9 mouse cellular contexts compared by ENCODE assay signal in genomic region chr13:96544506-96544905, GRCm38 (mm10). TPM values are rescaled to one million over a fixed set of nuclear protein-coding genes. Genes with fewer than 3 reads are reported as not detected.
DNase-seq lines count a peak whose midpoint lies in the region; ATAC-seq and TF ChIP-seq lines count a peak whose summit lies in the region.
"Had no signal": no experiment of that assay in that cellular context is flagged by ENCODE, and none has a peak within 500 bp of the region (broad histone marks: within the 10 kb centered on the region; RNA-seq: fewer than 3 reads in every experiment).

No protein-coding gene starts in this region.

- no peak overlapping the region for H3K27ac ChIP-seq in kidney, postnatal 0 days
- H3K27ac ChIP-seq in ES-E14 (ENCODE audit: insufficient read depth, low read depth, low read length, poor library complexity, severe bottlenecking), result no peak overlapping the region
- H3K27ac ChIP-seq in intestine, postnatal 0 days (ENCODE audit: low read depth, low read length), result no peak overlapping the region

- in situ Hi-C loops in ES-E14 (cut with MboI; ENCODE audit: low sequenced_read_pairs in 2 of 2, unreplicated experiment in 2 of 2), result no loop called here

- H3ac ChIP-seq in C2C12 (ENCODE audit: control insufficient read depth, insufficient read length, low read depth), result no peak overlapping the region

- H3K79me2 ChIP-seq in C2C12 (ENCODE audit: control insufficient read depth, insufficient read depth), result peaks cover 100% of the 10 kb centered on the region

- peak; percentile 64 for TF ChIP-seq CTCF in kidney, postnatal 0 days (IDR thresholded peaks at IDR 0.05; ENCODE audit: low read depth)
- no peak for TF ChIP-seq CTCF in C2C12 (IDR thresholded peaks at IDR 0.05; ENCODE audit: control insufficient read depth, insufficient read depth, insufficient read length)
- TF ChIP-seq CTCF in intestine, postnatal 0 days (IDR thresholded peaks at IDR 0.05; ENCODE audit: low read depth), result peak; percentile 65

- no peak for ATAC-seq in kidney, postnatal 0 days (replicated peaks; ENCODE audit: low FRiP score, low read depth)
- ATAC-seq in intestine, postnatal 0 days, result no peak

- no peaks in the 10 kb centered on the region; the same call in 1 of the 2 replicates for H3K4me1 ChIP-seq in kidney, postnatal 0 days (replicated peaks; ENCODE audit: insufficient read depth, low read length)
- H3K4me1 ChIP-seq in ES-E14 (ENCODE audit: control insufficient read depth in 2 of 2, insufficient read depth in 2 of 2, low read length in 2 of 2, poor library complexity in 1 of 2), result peaks cover 0 to 6% of the 10 kb centered on the region in 2 experiments; a peak in 1 of 4 replicates
- H3K4me1 ChIP-seq in intestine, postnatal 0 days (replicated peaks; ENCODE audit: control insufficient read depth, insufficient read depth, low read length), result peaks cover 4% of the 10 kb centered on the region; the same call in 1 of the 2 replicates

- H3K4me2 ChIP-seq in kidney, postnatal 0 days (ENCODE audit: low read length), result no peak overlapping the region
- H3K4me2 ChIP-seq in intestine, postnatal 0 days (replicated peaks; ENCODE audit: low read depth), result peak overlapping the region; percentile 74

- intact Hi-C loops in left cerebral cortex, postnatal 14 days (cut with DNase I), result loop anchor here (5.0 kb wide), 1 partner anchor 48 kb away; no protein-coding TSS in a partner anchor

- no peak overlapping the region for H3K4me3 ChIP-seq in kidney, postnatal 0 days (replicated peaks; ENCODE audit: low read depth, low read length)
- H3K4me3 ChIP-seq in C2C12 (ENCODE audit: insufficient read depth, poor library complexity, severe bottlenecking) (peak overlapping the region; percentile 76), ES-E14 (ENCODE audit: insufficient read depth in 1 of 2, low read depth in 1 of 2, low read length in 2 of 2, poor library complexity in 1 of 2, severe bottlenecking in 1 of 2) (0 out of 4 replicates have a peak overlapping the region, but pooled peaks of 1 of the 2 experiments have one; percentile 94)
- no peak overlapping the region for H3K4me3 ChIP-seq in intestine, postnatal 0 days (ENCODE audit: low read depth, low read length)

- H3K9me3 ChIP-seq in kidney, postnatal 0 days (replicated peaks; ENCODE audit: low read length), result no peaks in the 10 kb centered on the region
- no peaks in the 10 kb centered on the region for H3K9me3 ChIP-seq in ES-E14 (ENCODE audit: control insufficient read depth, insufficient read depth, low read depth, low read length)
- no peaks in the 10 kb centered on the region for H3K9me3 ChIP-seq in intestine, postnatal 0 days (ENCODE audit: control insufficient read depth)

- H3K9ac ChIP-seq in kidney, postnatal 0 days (ENCODE audit: low read depth, low read length), result no peak overlapping the region
- no peak overlapping the region for H3K9ac ChIP-seq in ES-E14 (ENCODE audit: insufficient read depth, low read depth, low read length, poor library complexity, severe bottlenecking)
- H3K9ac ChIP-seq in intestine, postnatal 0 days (ENCODE audit: low read depth, low read length), result no peak overlapping the region

- DNase-seq in kidney, postnatal 0 days (ENCODE audit: low spot score), result peak; percentile 17
- DNase-seq in kidney, adult 11 months, result no peak
- DNase-seq in ES-E14 (ENCODE audit: low read depth, low spot score), result peak; percentile 16
- no peak for DNase-seq in gastrocnemius, postnatal 10 days
- no peak for DNase-seq in left cerebral cortex, postnatal 14 days (ENCODE audit: low spot score in 2 of 2)
- DNase-seq: adrenal gland, postnatal 25 days; layer of hippocampus, adult 9-11 months had no signal

- no peaks in the 10 kb centered on the region for H3K27me3 ChIP-seq in kidney, postnatal 0 days (ENCODE audit: insufficient read depth, low read length)
- no peaks in the 10 kb centered on the region for H3K27me3 ChIP-seq in C2C12 (ENCODE audit: control insufficient read depth, insufficient read depth, insufficient read length)
- no peaks in the 10 kb centered on the region for H3K27me3 ChIP-seq in intestine, postnatal 0 days (replicated peaks; ENCODE audit: control insufficient read depth, insufficient read depth, low read length)

- H3K36me3 ChIP-seq in kidney, postnatal 0 days (ENCODE audit: insufficient read depth, low read length), result no peaks in the 10 kb centered on the region
- H3K36me3 ChIP-seq in C2C12 (ENCODE audit: control insufficient read depth, insufficient read depth), result peaks cover 4% of the 10 kb centered on the region
- H3K36me3 ChIP-seq in ES-E14 (ENCODE audit: control insufficient read depth, insufficient read depth, low read length, poor library complexity, severe bottlenecking), result no peaks in the 10 kb centered on the region
- H3K36me3 ChIP-seq in intestine, postnatal 0 days (ENCODE audit: control insufficient read depth, insufficient read depth), result no peaks in the 10 kb centered on the region

- peaks cover 79% of the 10 kb centered on the region for H3K79me3 ChIP-seq in C2C12 (ENCODE audit: low read depth)

- WGBS in kidney, postnatal 0 days, result 73% methylated on average over 2 of the region's 2 CpGs
- WGBS in intestine, postnatal 0 days, result 57% methylated on average over 2 of the region's 2 CpGs

TF ChIP-seq in C2C12, 6 proteins besides CTCF, POLR2A, EP300 and RAD21:
- TF ChIP-seq MAX (IDR thresholded peaks at IDR 0.05), result no peak
- no peak for TF ChIP-seq CEBPB (IDR thresholded peaks at IDR 0.05; ENCODE audit: low read depth)
- no peak for TF ChIP-seq MYOG (IDR thresholded peaks at IDR 0.05; ENCODE audit: control insufficient read depth, extremely low read depth, insufficient read length)
- TF ChIP-seq USF1 (IDR thresholded peaks at IDR 0.05; ENCODE audit: low read depth), result no peak
- TF ChIP-seq FOSL1 (IDR thresholded peaks at IDR 0.05; ENCODE audit: insufficient read depth, low read length, poor library complexity, severe bottlenecking), result no peak
- TF ChIP-seq MYOD1 (IDR thresholded peaks at IDR 0.05; ENCODE audit: control insufficient read depth, insufficient read length, low read depth), result no peak

TF ChIP-seq in ES-E14, 5 proteins besides CTCF, POLR2A, EP300 and RAD21:
- TF ChIP-seq CHD2 (IDR thresholded peaks at IDR 0.05; ENCODE audit: low read depth, low read length) (no peak), MAFK (IDR thresholded peaks at IDR 0.05; ENCODE audit: insufficient read depth, low read depth, low read length) (no peak), HCFC1 (IDR thresholded peaks at IDR 0.05; ENCODE audit: borderline replicate concordance, insufficient read depth, low read length) (no peak), ZNF384 (IDR thresholded peaks at IDR 0.05; ENCODE audit: low read depth, low read length) (no peak), ZC3H11A (IDR thresholded peaks at IDR 0.05; ENCODE audit: borderline replicate concordance, low read depth, low read length) (no peak)
TF ChIP-seq in ES-E14: peak in this region for 0.

RNA-seq across cellular contexts. Expression of gene Col4a3bp, which starts 2.1 kb away (rescaled TPM):
- polyA plus RNA-seq in kidney, postnatal 0 days (2015; fragmentation: Nextera tagmentation; extraction: Ambion mirVana), result 6.5 and 6.7 TPM in 2 replicates
- polyA plus RNA-seq in C2C12 (2012; fragmentation: generic; extraction: Trizol), result 13.9 TPM
- 21.8 and 23.6 TPM in 2 replicates for total RNA-seq in ES-E14 (2012; rRNA removed)
- 6.8 and 8.0 TPM in 2 replicates for polyA plus RNA-seq in intestine, postnatal 0 days (2015; fragmentation: Nextera tagmentation; extraction: Ambion mirVana)
- 10 to 100 TPM; 30.3 to 36.5 TPM for total RNA-seq in gastrocnemius, postnatal 10 days (2021)
- 10 to 100 TPM; 56.7 to 57.4 TPM for total RNA-seq in left cerebral cortex, postnatal 14 days (2021)

RNA-seq across cellular contexts. Expression of gene Polk, which starts 2.1 kb away (rescaled TPM):
- polyA plus RNA-seq in kidney, postnatal 0 days (2015; fragmentation: Nextera tagmentation; extraction: Ambion mirVana), result 4.1 and 5.2 TPM in 2 replicates
- 3.5 TPM for polyA plus RNA-seq in C2C12 (2012; fragmentation: generic; extraction: Trizol)
- 23.7 and 26.3 TPM in 2 replicates for total RNA-seq in ES-E14 (2012; rRNA removed)
- polyA plus RNA-seq in intestine, postnatal 0 days (2015; fragmentation: Nextera tagmentation; extraction: Ambion mirVana), result 2.1 and 2.2 TPM in 2 replicates
- 1 to 10 TPM; 2.9 to 6.1 TPM for total RNA-seq in gastrocnemius, postnatal 10 days (2021)
- total RNA-seq in left cerebral cortex, postnatal 14 days (2021), result 10 to 100 TPM; 10.1 to 10.5 TPM

RNA-seq across cellular contexts. Expression of gene Gm17622, which starts 54.0 kb away (rescaled TPM):
- polyA plus RNA-seq in kidney, postnatal 0 days (2015; fragmentation: Nextera tagmentation; extraction: Ambion mirVana), result not detected in 2 replicates
- not detected for polyA plus RNA-seq in C2C12 (2012; fragmentation: generic; extraction: Trizol)
- total RNA-seq in ES-E14 (2012; rRNA removed), result not detected in 2 replicates
- not detected in 2 replicates for polyA plus RNA-seq in intestine, postnatal 0 days (2015; fragmentation: Nextera tagmentation; extraction: Ambion mirVana)
- not detected for total RNA-seq in gastrocnemius, postnatal 10 days (2021)
- total RNA-seq in left cerebral cortex, postnatal 14 days (2021), result not detected
- total RNA-seq: adrenal gland, postnatal 25 days had no signal

Comparison
In these comparisons a context has a peak if more than half of its experiments do, and no peak if none do; other contexts are left out.
1. DNase-seq: peak in kidney, postnatal 0 days (single experiment) and ES-E14 (single experiment); none in kidney, adult 11 months (single experiment), gastrocnemius, postnatal 10 days (single experiment) and left cerebral cortex, postnatal 14 days (0 of 2).